Mouse (Mus musculus) heart, postnatal 0 days (tissue): ENCODE measurements around the gene Tjp3.

Experiments
- CTCF ChIP-seq: IDR thresholded peaks from 2 replicates; pipeline ENCODE4 v1.5.1; 2016; ENCODE audit warnings: antibody characterized with exemption, control low read depth, low read depth
- EP300 ChIP-seq: IDR thresholded peaks from 2 replicates; pipeline ENCODE4 v1.6.1; 2016; ENCODE audit warnings: antibody characterized with exemption, low read depth

GRCm38 (mm10) chr10:81298369-81299100, 7.2 kb upstream of the Tjp3 start:
- no peak for TF ChIP-seq CTCF
- 0 out of 2 replicates have a peak, but pooled peaks have one; percentile 27 for TF ChIP-seq EP300
